Mouse (Mus musculus) CD4-positive naive resting alpha-beta T cell, adult 57 days (primary cell): ENCODE data around the gene Caskin2. TPM values are rescaled to one million over a fixed set of nuclear protein-coding genes. Genes with fewer than 3 reads are reported as not detected.

Experiments
- total RNA-seq: library from RNA; stranded (reverse); gene quantifications from one replicate; pipeline ENCODE4 v1.2.4, GENCODE M21; 2023

Caskin2 gene
- total RNA-seq = 2.3 TPM

GRCm38 (mm10) chr11:115813507-115814296 lies at the start of gene Caskin2:
Caskin2 (minus strand) TSS chr11:115813639.

GRCm38 (mm10) chr11:115858354-115858753 lies 44.9 kb upstream of the Caskin2 start, which contains the start of gene Myo15b:
Myo15b (plus strand) TSS chr11:115858406.

GRCm38 (mm10) chr11:115823774-115824740 lies 10.6 kb upstream of the Caskin2 start, which contains the start of gene Llgl2:
Llgl2 (plus strand) TSS chr11:115824049.

GRCm38 (mm10) chr11:115814605-115815450 lies 1.4 kb upstream of the Caskin2 start, which contains the start of gene Tsen54:
Tsen54 (plus strand) TSS chr11:115814724.

DNA sequence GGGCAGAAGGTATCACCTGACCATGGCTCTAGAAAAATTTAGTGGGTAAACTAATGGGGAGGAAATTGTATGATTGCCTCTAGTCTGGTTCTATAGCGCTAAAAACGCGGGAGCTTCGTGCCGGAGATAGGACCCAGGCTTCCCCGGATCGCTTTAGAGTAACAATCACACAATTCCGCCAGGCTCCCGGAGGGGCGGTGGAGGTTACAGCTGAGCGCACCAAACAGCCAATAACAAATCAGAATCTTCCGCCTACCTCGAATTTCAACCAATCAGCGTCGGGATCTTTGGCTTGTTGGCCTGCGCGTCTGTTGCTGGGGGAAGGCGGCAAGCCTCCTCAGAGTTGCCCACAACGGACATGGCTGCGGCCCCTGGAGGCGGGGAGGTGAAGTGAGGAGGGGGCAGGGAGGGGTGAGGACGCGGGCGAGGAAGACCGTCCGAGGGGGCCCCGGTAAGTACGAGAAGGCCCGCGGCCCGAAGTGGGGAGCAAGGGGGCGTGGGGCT lies 48.3 kb downstream of the Caskin2 start, which contains the start of gene Tmem94:
Gene Tmem94, plus strand, starts transcription at position 331 of the 504 bp plus-strand sequence.

Other genes starting within 250 kb of the Caskin2 start
- gene Nup85, start 249.2 kb downstream of the Caskin2 start, total RNA-seq = 61.5 TPM
- gene Mrps7, start 209.7 kb downstream of the Caskin2 start, total RNA-seq = 23.9 TPM
- gene Gga3, start 209.6 kb downstream of the Caskin2 start, total RNA-seq = 117 TPM
- gene Mif4gd, start 200.7 kb downstream of the Caskin2 start, total RNA-seq = 79.5 TPM
- gene Slc25a19, start 185.3 kb downstream of the Caskin2 start, total RNA-seq = 49.7 TPM
- 156 TPM for gene Grb2, start 105.0 kb downstream of the Caskin2 start, total RNA-seq
- gene Tmem94, start 48.2 kb downstream of the Caskin2 start, total RNA-seq = 71.8 TPM
- 18.7 TPM for gene Tsen54, start 1.1 kb upstream of the Caskin2 start, total RNA-seq
- gene Llgl2, start 10.4 kb upstream of the Caskin2 start, total RNA-seq = 25.2 TPM
- gene Myo15b, start 44.8 kb upstream of the Caskin2 start, total RNA-seq = not detected
- gene Smim5, start 86.3 kb upstream of the Caskin2 start, total RNA-seq = not detected
- not detected for gene Smim6, start 98.4 kb upstream of the Caskin2 start, total RNA-seq
- 33.5 TPM for gene Sap30bp, start 119.6 kb upstream of the Caskin2 start, total RNA-seq
- 20.7 TPM for gene Recql5, start 119.8 kb upstream of the Caskin2 start, total RNA-seq
- gene Itgb4, start 161.1 kb upstream of the Caskin2 start, total RNA-seq = 0.59 TPM
- gene Galk1, start 199.1 kb upstream of the Caskin2 start, total RNA-seq = 15.2 TPM
- gene H3f3b, start 214.3 kb upstream of the Caskin2 start, total RNA-seq = 1,631 TPM
- gene Unk, start 216.7 kb upstream of the Caskin2 start, total RNA-seq = 58.6 TPM